Mouse (Mus musculus) kidney, postnatal 25 days (tissue): Measurements from ENCODE around the gene Sipa1l1.
A peak's percentile ranks its signal among the peaks of the same experiment; 100 is the strongest.

Experiments
- DNase-seq, 2 experiments: peaks; one replicate each; pipeline ENCODE4 v3.0.0; 2021; ENCODE audit warnings: mixed read lengths in 2 of 2

Gene Sipa1l1

DNA sequence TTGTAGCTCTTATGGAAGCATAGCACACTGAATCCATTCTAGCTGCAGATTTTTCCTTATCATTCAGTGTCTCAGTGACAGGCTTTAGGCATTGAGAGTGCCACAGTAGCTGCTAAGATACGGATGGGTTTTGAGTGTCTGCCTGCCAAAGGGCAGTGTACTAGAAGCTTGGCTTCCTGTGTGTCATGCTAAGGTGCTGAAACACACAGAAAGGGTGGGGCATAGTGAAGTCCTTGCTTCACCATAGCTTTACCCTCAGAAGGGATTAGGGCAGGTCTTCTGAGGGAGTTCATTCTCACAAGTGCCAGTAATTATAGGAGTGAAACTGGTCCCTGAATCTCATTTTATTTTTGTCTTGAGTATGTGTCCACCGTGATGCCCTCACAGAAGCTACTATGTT lies 82.2 kb downstream of the Sipa1l1 start:
- no peak for DNase-seq

DNA sequence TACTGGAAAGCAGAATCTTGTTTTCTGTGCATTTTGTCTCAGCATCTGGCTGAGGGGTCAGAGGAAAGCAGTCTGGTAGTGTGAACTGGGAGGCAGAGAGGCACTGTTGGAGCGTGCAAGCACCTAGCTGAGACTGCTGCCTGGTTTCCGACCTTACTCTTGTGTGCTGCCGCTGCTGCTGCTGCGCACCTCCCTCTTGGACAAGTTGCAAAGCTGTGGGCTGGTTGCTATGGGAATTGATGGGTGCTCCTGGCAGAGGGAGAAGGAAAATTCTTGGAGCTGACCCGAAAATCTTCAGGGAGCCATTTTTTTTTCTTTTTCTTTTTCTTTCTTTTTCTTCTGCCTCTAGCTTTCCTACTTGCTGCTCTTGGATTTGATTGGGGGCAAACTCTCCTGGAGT lies 85.0 kb downstream of the Sipa1l1 start:
- DNase-seq: peak; percentile 41 to 74

DNA sequence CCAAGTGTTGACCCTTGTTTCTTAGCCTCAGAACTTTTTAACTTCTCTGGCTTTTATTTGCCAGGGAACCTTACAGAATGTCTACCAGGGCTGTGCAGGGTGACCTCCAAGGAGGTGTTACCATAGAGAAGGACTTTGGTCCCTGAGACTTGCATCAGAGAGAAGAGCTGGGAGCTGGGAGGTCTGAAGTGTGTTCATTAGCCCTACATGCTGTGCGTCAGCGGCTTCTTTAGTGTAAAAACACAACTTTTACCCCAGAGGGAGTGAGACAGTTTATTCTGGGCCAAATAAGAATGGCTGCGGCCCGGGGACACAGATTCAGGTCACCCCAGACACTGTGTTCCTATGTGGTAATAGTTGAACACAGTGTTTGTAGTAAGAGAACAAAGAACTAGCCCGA lies 86.9 kb downstream of the Sipa1l1 start:
- peak; percentile 65 to 86 for DNase-seq

DNA sequence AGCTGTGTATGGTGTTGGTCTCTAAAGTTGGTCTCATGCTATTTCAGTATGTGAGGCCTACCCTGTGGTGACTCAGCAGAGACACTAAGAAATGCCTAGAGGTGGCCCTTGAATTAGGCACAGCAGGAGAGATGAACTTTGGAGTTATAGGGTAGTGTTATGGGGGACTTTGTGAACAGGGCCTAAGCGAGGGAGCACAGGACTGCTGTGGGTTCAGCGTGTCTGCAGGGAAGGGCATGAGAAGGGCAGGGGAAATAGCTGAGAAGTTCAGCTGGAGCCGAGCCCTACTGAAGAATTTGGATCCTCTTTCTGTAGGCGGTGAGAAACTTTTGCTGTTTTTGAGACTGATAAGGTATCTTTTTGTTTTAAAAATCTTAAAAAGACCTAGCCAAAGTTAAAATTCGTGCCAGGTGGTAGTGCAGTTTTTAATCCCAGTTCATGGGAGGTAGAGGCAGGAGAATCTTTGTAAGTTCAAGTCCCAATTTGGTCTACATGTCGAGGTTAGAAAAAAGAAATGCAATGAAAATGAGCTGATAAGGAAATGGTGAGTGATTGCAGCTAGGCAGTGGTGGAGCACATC lies 87.9 kb downstream of the Sipa1l1 start:
- DNase-seq: peak; percentile 25 to 67

DNA sequence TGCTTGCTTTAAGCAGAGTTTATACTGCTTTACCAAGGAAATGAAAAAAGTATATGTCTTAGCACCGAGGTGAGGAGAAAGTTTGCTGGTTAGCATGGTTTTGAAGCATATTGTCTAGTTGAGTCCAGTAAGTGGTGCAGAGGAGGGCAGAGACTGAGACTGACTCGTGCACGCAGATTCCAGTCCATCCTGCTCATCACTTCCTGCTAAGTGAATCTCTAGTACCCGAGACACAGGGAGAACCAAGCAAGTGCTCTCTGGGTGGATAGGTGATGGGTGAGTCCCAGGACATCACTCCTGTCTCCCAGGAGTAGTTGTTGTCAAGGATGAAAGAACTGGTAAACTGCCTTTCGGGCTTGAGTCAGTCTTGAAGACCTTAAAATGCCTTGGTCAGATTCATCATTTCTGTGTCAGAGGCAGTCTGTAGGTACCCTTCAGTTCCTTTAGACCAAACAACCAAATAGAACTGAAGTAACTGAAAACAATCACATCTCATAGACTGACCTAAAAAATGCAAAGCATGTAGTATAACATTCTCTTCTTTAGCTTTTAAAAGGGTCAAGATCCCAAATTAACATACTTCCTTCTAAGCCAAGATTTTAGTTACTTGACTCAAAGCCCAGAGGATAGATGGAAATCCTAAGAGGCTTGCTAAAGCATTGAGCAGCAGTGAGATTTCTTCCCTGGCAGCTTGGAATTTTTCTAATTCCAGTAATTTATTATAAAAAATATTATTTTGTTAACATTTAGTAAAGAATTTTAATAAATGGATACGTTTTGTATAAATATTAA lies 89.1 kb downstream of the Sipa1l1 start:
- no peak for DNase-seq

DNA sequence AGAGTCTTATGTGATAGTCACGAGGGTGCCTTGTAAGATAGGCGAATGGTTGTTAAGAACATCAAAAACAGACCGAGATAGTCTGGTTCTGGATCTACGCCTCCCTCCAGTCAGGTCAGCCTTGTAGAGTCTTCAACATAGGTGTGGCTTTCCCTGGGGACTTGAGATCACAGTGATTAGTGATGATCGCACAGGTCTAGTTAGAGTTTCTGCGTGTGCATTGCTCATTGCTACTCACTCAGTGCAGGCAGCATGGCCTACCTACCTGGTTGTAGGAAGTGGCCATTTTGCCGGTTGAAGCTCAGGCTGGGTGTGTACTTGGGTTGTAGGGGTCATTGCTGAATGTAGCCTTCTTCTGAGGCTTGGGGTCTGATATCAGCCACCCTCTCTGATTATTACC lies 94.3 kb downstream of the Sipa1l1 start:
- DNase-seq: no peak

DNA sequence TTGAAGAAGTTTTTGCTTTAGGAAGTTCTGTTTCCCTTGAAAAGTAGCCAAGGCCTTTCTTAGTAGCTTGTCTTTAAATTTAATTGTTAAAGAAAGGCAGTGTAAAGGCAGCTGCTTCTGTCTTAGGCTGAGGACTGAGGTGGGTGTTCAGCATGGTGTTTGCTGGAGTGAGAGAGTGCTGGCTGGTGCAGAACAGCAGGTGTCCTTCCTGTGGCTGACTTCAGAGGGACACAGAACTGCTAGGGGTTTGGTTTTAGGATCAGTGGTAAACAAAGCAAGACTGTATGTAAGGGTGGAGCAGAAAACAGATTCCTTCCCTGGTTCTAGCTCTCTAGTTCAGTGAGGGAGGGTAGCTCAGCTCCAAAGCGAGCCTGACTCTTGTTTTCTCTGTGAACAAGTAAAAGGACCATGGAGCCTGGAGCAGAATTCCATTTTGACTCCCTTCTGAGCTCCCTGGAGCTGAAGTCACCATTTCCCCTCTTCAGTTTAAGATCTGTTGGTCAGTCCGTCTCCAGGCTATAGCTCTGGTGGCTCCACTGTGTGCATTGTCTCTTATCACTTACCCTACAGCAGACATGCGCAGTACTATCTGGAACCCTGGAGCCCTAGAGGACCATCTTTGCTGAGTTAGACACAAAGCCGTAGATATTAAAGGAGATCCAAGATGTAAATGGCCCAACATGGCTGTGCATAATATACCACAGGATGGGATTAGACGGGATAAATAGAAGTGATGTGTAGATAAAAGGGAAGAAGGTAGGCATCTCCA lies 95.1 kb downstream of the Sipa1l1 start:
- DNase-seq: no peak

DNA sequence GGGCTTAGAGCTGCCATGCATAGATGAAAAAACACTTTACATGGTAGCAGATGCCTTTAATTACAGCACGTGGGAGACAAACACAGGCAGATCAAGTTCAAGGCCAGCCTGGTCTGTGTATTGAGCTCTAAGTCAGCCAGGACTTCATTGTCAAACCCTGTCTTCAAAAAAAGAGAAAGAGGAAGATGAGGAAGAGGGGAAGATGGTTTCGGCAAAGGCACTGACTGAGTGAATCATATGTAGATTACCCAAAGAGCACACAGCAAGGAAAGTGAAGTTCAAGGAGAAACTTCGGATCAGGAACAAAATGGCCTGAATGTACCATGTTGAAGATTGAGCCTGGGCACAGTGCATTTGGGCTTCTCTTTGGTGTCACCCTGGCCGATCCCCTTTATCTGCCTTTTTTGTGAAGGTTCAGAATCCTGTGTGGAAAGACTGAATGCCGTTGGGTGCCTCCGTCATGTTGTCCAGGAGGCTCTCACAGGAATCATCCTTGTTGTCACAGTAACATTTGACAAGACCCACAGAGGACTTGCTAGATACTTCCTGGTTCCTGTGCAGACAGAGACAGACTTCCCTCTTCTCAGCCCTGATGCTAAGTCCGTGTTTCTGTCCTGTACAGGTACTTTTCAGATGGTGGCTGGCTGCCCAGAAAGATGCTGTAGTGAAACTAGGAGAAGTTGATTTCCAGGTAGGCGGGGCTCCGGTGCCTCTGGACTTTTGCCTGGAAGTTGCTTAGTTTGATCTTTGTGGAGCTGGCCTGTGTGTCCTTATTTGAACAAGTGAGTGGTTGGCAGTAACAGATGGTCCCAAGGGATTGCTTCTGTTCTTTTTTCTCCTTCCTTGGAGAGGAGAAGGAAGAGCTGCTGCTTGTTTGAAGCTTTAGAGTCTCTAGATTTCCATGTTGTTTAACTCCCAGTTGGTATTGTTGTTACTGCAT lies 96.5 kb downstream of the Sipa1l1 start:
- peak; percentile 91 to 92 for DNase-seq

DNA sequence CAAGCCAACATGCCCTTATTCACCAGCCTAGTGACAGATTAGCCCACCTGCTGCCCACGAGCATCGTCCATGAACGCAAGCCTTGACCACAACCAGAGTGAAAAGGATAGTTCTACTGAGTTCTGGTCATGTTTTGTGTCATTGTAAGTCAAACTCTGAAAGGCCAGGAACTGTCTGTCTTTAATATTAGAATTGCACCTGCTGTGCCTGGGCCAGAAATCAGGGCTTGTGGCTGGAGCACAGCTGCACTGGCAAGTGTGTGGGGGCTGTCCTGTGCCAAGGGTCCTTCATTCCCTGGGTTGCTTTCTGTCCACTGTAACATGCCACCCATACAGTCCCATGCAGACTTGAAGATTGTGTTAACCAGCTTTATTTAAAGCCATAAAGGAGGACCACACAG lies 102.3 kb downstream of the Sipa1l1 start:
- DNase-seq: no peak

DNA sequence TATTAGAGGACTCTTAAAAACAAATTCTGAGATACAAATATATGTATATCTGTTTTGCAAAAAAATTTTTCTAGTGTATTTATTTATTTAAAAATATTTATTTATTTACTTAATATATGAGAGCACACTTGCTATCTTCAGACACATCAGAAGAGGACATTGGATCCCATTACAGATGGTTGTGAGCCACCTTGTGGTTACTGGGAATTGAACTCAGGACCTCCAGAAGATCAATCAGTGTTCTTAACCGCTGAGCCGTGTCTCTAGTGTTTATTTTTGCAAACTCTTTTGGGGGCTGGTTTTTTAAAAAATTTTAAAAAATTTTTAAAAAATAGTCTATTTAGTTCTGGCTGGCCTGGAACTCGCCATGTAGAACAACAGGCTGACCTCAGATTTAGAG lies 104.4 kb downstream of the Sipa1l1 start:
- DNase-seq: no peak

DNA sequence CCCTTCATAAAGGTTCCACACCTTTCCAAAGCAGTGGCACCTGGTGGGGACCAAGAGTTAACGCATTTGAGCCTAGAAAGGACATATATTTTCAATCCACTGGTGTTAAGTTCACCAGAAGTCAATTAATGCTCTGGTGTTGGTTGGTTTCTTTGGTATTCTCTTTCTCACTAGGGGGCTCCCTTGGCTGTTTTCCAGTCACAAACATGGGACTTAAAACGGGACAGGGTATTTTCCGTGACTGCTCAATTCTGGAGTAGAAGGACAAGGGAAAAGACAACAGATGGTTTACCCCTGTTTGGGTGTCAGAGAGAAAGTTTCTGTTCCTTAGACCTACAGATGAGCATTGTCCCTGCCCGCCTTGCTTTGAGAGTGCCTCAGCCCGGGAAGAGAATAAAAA lies 105.5 kb downstream of the Sipa1l1 start:
- no peak for DNase-seq

DNA sequence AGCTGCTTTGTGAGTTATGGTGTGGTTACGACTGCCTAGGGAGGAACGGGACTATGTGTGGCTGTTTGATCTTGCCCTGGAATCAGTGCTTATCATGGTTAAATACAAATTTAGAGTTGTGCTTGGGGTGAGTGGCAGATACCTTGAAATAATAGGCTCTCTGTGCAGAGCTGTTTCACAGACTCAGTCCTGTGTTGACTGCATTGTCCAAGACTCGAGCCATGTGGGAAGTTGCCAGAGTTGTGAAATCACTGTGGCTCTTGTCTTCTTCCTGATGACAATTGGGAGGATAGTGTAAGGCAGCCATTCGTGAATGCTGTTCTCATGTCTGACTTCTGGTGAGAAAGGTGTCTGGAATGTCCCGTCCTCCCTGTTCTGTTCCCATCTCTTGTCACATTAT lies 106.6 kb downstream of the Sipa1l1 start:
- DNase-seq: no peak

DNA sequence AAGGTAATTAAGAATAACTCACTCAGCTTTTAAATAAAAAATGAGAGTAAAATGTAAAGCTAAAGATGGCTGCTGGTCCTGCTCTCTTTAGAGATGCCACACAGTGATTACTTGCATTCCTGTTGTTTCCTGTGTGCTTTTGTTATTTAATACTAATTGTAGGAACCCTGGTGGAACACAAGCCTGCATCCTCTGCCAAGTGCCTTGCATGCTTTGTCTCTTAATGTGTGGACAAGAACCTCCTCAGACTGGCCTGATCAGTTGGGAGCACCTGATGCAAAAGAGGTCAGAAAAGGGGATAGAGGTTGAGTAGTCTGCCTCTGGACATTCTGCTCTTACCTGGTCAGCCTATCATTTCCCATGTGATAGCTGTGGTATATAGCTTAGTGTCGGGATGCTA lies 107.5 kb downstream of the Sipa1l1 start:
- no peak for DNase-seq

DNA sequence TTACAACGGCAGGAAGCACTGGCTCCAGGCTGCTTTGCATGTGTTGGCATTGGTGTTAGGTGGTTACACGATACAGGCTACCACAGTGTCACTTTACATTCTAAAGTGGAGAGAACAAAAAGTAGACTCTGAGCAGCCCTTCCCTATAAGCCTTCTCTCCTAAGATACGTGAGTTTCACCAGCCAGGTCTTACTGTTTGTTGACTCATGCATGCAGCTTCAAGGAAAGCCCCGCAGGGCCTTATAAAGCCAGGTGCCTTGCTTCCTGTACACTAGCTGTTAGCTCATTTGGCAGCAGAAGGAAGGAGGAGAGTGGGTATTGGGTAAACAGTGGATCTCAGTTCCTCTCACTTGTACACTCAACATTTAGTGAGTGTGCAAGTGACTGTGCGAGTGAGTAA lies 115.5 kb downstream of the Sipa1l1 start:
- DNase-seq: no peak

DNA sequence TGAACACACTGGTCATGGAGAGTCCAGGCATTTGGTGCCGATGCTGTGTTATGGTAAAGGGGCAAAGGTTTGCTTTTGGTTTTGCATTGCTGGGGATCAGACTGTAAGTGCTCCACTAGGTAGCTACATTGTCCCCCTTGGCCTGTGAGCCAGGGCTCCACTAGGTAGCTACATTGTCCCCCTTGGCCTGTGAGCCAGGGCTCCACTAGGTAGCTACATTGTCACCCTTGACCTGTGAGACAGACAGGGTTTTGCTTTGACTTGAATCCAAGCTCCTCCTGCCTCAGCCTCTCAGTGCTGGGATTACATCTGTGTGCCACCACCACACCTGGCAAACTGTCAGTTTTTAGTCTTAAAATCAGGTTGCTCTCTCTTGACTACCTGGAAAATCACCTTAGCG lies 115.9 kb downstream of the Sipa1l1 start:
- no peak for DNase-seq

DNA sequence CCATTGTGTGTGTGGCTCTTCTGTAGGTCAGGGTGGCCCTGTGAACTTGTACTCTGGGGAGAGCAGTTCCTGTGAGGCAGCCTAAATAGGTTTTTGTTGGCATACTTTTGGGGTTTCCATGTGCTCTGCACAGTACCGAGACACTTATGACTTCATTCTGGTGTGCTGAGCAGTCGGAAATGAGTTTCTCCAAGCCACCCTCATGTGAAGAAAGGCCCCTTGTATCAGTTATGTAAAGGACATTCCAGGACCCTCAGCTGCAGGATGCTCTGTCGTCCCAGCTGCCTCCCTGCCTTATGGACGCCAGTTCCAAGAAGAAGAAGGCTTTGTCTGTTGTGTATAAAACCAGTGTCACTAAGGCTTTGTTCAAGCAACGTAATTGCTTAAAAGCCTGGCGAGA lies 116.9 kb downstream of the Sipa1l1 start:
- DNase-seq: no peak

DNA sequence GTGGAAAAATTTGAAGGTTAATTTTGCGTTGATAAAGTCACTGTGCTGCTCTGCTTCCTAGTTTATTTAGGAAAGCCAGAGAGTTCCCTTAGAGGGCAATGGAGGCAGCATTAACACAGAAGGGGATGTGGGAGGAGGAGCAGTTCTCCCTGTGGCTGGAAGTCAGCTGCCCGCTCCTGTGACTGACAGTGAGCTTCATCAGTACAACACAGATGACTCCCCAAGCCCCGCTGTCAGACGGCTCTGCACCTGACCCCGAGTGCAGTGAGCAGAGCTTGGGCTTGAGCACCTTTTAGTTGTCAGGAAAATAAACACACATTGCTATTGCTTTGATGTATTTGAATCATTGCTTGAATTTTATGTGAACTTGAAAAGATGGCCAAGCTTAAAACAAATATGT lies 117.7 kb downstream of the Sipa1l1 start:
- DNase-seq: peak in 1 of 2 experiments; percentile 38

DNA sequence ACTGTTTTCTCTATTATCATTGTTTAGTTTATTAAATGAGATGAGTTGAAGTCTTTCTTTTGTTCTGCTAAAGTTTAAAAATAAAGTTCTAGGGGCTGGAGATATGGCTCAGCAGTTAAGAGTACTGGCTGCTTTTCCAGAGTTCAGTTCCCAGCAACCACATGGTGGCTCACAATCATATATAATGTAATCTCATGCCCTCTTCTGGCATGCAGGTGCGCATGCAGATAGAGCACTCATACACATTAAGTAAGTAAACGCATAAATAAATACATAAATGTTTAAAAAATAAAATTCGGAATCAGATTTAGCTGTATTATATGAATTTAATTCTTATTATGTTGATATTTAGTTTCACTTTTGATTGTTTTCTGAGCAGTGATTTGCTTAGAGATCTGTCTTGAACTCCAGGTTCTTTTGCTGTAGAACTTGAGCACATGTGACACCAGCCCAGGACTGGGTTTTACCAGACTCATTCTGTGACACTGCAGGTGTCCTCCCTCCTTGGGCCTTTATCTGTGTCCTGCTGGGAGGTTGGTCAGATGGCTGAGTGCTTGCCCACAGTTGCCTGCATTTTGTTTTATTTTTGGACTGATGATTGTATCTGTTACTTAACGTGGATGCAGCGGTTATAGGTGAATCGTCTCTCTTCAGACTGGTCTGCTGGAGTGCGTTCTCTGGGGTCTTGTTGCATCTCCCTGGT lies 124.6 kb downstream of the Sipa1l1 start:
- DNase-seq: no peak

DNA sequence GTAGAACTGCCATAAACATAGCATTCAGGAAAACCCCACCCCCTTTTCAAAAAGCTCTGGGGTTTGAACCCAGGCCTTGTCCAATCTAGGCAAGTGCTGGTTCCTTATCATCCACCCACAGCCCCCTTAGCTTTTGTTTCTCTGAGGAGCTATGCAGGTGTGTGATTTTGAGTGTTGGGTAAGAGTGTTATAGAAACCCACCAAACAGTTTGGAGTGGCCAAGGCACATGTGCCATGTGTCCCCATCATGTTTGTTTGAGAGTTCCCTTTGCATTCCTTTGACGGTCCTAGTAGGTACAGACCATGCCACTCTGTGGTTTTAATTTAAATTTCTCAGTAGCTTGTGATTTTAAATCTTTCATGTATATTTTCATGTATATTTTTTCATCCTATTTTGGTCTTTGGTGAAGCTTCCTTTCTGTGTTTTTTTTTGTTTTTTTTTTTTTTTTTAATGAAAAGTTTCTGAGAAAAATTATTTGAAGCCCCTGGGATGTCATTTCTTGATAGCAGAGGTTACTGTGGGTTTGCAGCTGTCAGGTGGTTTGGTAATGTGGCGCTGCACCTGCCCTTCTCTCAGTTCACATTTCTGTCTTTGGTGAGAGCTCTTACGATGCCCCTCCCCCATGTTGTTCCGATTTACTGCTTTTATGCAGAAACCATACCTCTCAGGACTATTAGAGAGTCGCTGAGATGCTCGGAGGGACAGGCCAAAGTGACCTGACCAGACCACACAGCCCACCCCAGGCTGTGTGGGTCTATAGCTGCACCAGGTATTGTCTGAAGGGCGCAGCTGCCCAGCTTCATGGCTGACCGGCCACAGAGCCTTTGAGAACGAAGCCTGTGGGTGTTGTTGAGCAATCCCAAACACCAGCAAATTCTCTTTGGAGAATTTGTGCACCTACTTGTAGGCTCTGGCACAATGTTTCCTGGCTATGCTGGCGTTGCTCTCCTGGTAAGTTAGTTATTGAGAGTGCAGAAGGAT lies 126.1 kb downstream of the Sipa1l1 start:
- DNase-seq: peak; percentile 39 to 58

DNA sequence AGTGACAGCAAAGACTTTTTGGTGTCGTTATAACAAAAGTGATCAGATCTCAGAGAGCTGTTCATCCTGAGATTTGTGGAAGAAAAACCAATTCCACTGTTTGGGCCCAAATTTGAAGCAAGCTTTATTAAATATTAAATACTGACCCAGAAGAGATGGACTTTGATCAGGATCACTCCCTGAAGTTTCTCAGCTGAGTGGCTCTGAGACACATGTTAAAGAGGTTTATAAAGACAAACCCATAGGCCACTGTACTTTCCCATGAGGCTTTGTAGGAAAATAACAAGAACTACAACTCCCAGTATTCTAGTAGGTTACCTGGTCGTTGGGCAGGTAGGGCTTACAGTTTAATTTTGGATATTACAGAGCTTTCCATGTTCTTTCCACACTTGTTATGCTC lies 127.2 kb downstream of the Sipa1l1 start:
- no peak for DNase-seq

DNA sequence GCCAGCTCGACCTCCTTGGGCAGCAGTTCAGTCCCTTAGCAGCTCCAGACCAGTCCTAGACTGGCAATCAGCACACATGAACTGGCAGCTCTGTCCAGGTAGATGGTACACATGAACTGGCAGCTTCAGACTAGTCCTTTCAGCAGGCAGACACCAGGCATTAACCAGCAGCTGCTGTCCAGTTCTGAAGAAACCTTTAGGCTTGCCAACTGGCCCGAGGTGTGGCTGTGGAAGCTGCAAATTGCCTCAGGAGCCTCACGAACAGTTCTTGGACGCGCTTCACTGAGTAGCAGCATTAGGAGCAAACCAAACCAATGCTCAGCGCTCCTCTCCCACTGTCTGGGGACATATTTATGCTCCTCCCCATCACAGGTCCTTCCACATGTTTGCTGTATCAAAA lies 128.1 kb downstream of the Sipa1l1 start:
- DNase-seq: peak; percentile 53 to 63
